Mouse (Mus musculus) thymus, adult 2 months (tissue): Measurements from ENCODE around the gene Ppef2. TPM values are rescaled to one million over a fixed set of nuclear protein-coding genes. Genes with fewer than 3 reads are reported as not detected.
A peak's percentile ranks its signal among the peaks of the same experiment; 100 is the strongest.

ENCODE experiments used
- DNase-seq: peaks from one replicate; pipeline ENCODE4 v3.0.0; 2021
- H3K27ac ChIP-seq: fragments of 200-500 bp; 2 replicates; pipeline ENCODE4 v1.5.1; 2012; ENCODE audit warnings: low read length, control low read depth; ENCODE audit not compliant: control insufficient read depth, insufficient read depth
- H3K27me3 ChIP-seq: fragments of 200-500 bp; 2 replicates; pipeline ENCODE4 v1.6.1; 2012; ENCODE audit warnings: mild to moderate bottlenecking, low read length, moderate library complexity, mixed read lengths; ENCODE audit not compliant: control insufficient read depth, insufficient read depth
- H3K36me3 ChIP-seq: fragments of 200-500 bp; 2 replicates; pipeline ENCODE4 v1.6.1; 2012; ENCODE audit warnings: mild to moderate bottlenecking, low read length, moderate library complexity; ENCODE audit not compliant: control insufficient read depth, insufficient read depth
- H3K4me1 ChIP-seq: fragments of 200-500 bp; replicated peaks from 2 replicates; pipeline ENCODE4 v1.6.1; 2012; ENCODE audit warnings: low read length; ENCODE audit not compliant: control insufficient read depth, insufficient read depth
- H3K4me3 ChIP-seq: fragments of 200-500 bp; 2 replicates; pipeline ENCODE4 v1.5.1; 2012; ENCODE audit warnings: mild to moderate bottlenecking, low read length, control low read depth, moderate library complexity; ENCODE audit not compliant: control insufficient read depth, insufficient read depth
- CTCF ChIP-seq: fragments of 200-500 bp; IDR thresholded peaks from 2 replicates; pipeline ENCODE4 v1.5.1; 2012; ENCODE audit warnings: mild to moderate bottlenecking, control low read depth, low read length, moderate library complexity, borderline replicate concordance; ENCODE audit not compliant: control insufficient read depth, poor library complexity, insufficient read depth; ENCODE audit errors: extremely low read depth
- POLR2A ChIP-seq: fragments of 200-500 bp; IDR thresholded peaks from 2 replicates; pipeline ENCODE4 v1.6.1; 2012; ENCODE audit warnings: mild to moderate bottlenecking, low read length, control low read depth, moderate library complexity; ENCODE audit not compliant: control insufficient read depth, poor library complexity, insufficient read depth; ENCODE audit errors: extremely low read depth
- WGBS: fragments of 180-500 bp; shearing (Covaris S2); methylation state at CpG from one replicate; pipeline ENCODE4 v1.1.7; 2018; 5-methylcytosine and 5-hydroxymethylcytosine counted together
- polyA plus RNA-seq: library from polyadenylated mRNA; depleted of rRNA; stranded (reverse); fragments of >200 nt; gene quantifications from 2 replicates; pipeline ENCODE4 v1.2.3, GENCODE M21; 2012

The Ppef2 gene
- polyA plus RNA-seq, 1 experiment = 1.3 TPM

GRCm38 (mm10) chr5:92228776-92229175 is 27.3 kb downstream of the Ppef2 start:
- WGBS = 72% methylated on average over 10 of the region's 10 CpGs
- Histone ChIP-seq H3K27me3 (no peaks in the 10 kb centered on the region), H3K4me1 (peaks cover 16% of the 10 kb centered on the region), H3K27ac (peak overlapping the region; percentile 0; the same call in 1 of the 2 replicates), H3K36me3 (no peaks in the 10 kb centered on the region), H3K4me3 (no peak overlapping the region)
- TF ChIP-seq CTCF = no peak
- no peak for TF ChIP-seq POLR2A
- DNase-seq = no peak

- H3K4me3 ChIP-seq = no peak overlapping the region
- no peak for TF ChIP-seq CTCF
- no peak for TF ChIP-seq POLR2A
- 57% methylated on average over 7 of the region's 7 CpGs for WGBS
- H3K27me3 ChIP-seq = no peaks in the 10 kb centered on the region
- no peak for DNase-seq
- H3K27ac ChIP-seq = peak overlapping the region; percentile 65; the same call in 1 of the 2 replicates
- H3K36me3 ChIP-seq = no peaks in the 10 kb centered on the region
- peaks cover 16% of the 10 kb centered on the region for H3K4me1 ChIP-seq
Observed at GRCm38 (mm10) chr5:92227782-92228181, 28.3 kb downstream of the Ppef2 start.

- DNase-seq = no peak
- Histone ChIP-seq H3K27me3 (no peaks in the 10 kb centered on the region), H3K36me3 (no peaks in the 10 kb centered on the region), H3K27ac (no peak overlapping the region), H3K4me3 (no peak overlapping the region), H3K4me1 (no peaks in the 10 kb centered on the region)
- WGBS = 91% methylated on average over 8 of the region's 8 CpGs
- TF ChIP-seq CTCF = no peak
- TF ChIP-seq POLR2A = no peak
Observed at GRCm38 (mm10) chr5:92220287-92220902, 35.7 kb downstream of the Ppef2 start.

GRCm38 (mm10) chr5:92219826-92220225 is 36.3 kb downstream of the Ppef2 start:
- no peak for DNase-seq
- Histone ChIP-seq H3K4me1 (no peaks in the 10 kb centered on the region), H3K27me3 (no peaks in the 10 kb centered on the region), H3K36me3 (no peaks in the 10 kb centered on the region), H3K27ac (no peak overlapping the region), H3K4me3 (no peak overlapping the region)
- WGBS = 79% methylated on average over 6 of the region's 6 CpGs
- TF ChIP-seq POLR2A (no peak), CTCF (no peak)

- Histone ChIP-seq H3K27me3 (no peaks in the 10 kb centered on the region), H3K27ac (no peak overlapping the region), H3K4me3 (no peak overlapping the region), H3K36me3 (no peaks in the 10 kb centered on the region), H3K4me1 (no peaks in the 10 kb centered on the region)
- 65% methylated on average over 17 of the region's 17 CpGs for WGBS
- DNase-seq = no peak
- TF ChIP-seq POLR2A (no peak), CTCF (no peak)
Observed at GRCm38 (mm10) chr5:92218915-92219793, 36.9 kb downstream of the Ppef2 start.

- TF ChIP-seq POLR2A (no peak), CTCF (no peak)
- Histone ChIP-seq H3K4me1 (no peaks in the 10 kb centered on the region), H3K27ac (no peak within 1 kb of the TSS), H3K27me3 (no peaks in the 10 kb centered on the region), H3K36me3 (no peaks in the 10 kb centered on the region), H3K4me3 (no peak within 1 kb of the TSS)
- DNase-seq = no peak
- 87% methylated on average over 4 of the region's 4 CpGs for WGBS
Observed at GRCm38 (mm10) chr5:92215308-92215707, 40.8 kb downstream of the Ppef2 start, which contains the start of gene U90926. Gene U90926 (minus strand): TSS chr5:92215408.
